12 mouse cellular contexts compared by ENCODE assay signal in the genomic region with DNA sequence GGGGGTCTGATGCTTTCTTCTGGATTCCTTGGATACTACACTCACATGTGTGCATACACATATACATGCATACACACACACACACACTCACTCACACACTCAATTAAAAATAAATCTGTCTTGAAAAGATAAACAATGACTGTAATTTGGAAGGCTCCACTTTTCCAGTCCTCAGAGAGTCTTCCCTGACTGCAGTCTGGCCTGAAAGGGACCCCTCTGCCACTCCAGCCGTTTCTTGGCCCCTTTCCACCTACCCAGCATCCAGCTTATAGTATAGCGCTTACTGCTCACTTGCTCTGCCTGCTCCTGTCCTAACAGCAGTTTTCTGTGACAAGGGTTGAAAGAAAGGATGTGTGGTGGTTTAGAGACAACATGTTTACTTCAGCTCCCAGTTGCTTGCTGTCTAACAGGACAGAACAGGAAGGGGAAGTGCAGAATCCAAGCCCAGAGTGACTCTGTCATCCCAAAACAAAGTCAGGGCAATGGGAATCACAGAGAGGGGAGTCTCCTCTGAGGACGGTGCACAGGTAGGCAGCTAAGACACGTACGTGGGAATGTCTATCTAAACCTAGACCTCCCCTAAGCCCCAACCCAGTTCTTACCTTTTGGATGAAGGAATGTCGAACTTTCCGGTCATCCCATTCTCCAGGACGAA. TPM values are rescaled to one million over a fixed set of nuclear protein-coding genes. Genes with fewer than 3 reads are reported as not detected.
DNase-seq lines count a peak whose midpoint lies in the region; ATAC-seq and TF ChIP-seq lines count a peak whose summit lies in the region.
"Had no signal": no experiment of that assay in that cellular context is flagged by ENCODE, and none has a peak within 500 bp of the region (broad histone marks: within the 10 kb centered on the region; RNA-seq: fewer than 3 reads in every experiment).

No protein-coding gene starts in this region.

- no peak overlapping the region for H3K9ac ChIP-seq in heart, embryonic 12.5 days
- H3K9ac ChIP-seq in stomach, postnatal 0 days (ENCODE audit: low read length): no peak overlapping the region
- no peak overlapping the region for H3K9ac ChIP-seq in midbrain, embryonic 15.5 days

- no peak for DNase-seq in heart, embryonic 10.5 days (ENCODE audit: low spot score)
- DNase-seq in kidney, postnatal 10 days: peak; percentile 22
- DNase-seq in kidney, adult 11 months: no peak
- DNase-seq in stomach, postnatal 0 days (ENCODE audit: low spot score): no peak
- DNase-seq: thymus, adult 18-20 months had no signal

- no peak overlapping the region for H3K4me3 ChIP-seq in heart, embryonic 12.5 days
- no peak overlapping the region for H3K4me3 ChIP-seq in heart, embryonic 10.5 days
- H3K4me3 ChIP-seq in megakaryocyte, embryonic 14.5 days (replicated peaks): peak overlapping the region; percentile 72
- H3K4me3 ChIP-seq in stomach, postnatal 0 days (ENCODE audit: low read depth, low read length): no peak overlapping the region
- no peak overlapping the region for H3K4me3 ChIP-seq in midbrain, embryonic 15.5 days
- H3K4me3 ChIP-seq: hindbrain, embryonic 10.5 days; limb, embryonic 10.5 days had no signal

- no peaks in the 10 kb centered on the region for H3K9me3 ChIP-seq in heart, embryonic 12.5 days (replicated peaks)
- no peaks in the 10 kb centered on the region for H3K9me3 ChIP-seq in heart, embryonic 10.5 days
- H3K9me3 ChIP-seq in megakaryocyte, embryonic 14.5 days: no peaks in the 10 kb centered on the region
- no peaks in the 10 kb centered on the region for H3K9me3 ChIP-seq in stomach, postnatal 0 days (ENCODE audit: control insufficient read depth, low read length)
- no peaks in the 10 kb centered on the region for H3K9me3 ChIP-seq in midbrain, embryonic 15.5 days
- H3K9me3 ChIP-seq: hindbrain, embryonic 10.5 days; limb, embryonic 10.5 days had no signal

- ATAC-seq in heart, embryonic 12.5 days (ENCODE audit: insufficient number of reproducible peaks, low FRiP score): no peak
- ATAC-seq in megakaryocyte, adult 5-6 weeks (ENCODE audit: poor library complexity, severe bottlenecking): no peak
- ATAC-seq in stomach, postnatal 0 days (ENCODE audit: low FRiP score, low TSS enrichment): no peak
- no peak for ATAC-seq in midbrain, embryonic 15.5 days (replicated peaks)

- H3K27ac ChIP-seq in heart, embryonic 12.5 days (ENCODE audit: poor library complexity, severe bottlenecking): peak overlapping the region; percentile 99
- no peak overlapping the region for H3K27ac ChIP-seq in heart, embryonic 10.5 days
- peak overlapping the region; percentile 30 for H3K27ac ChIP-seq in stomach, postnatal 0 days (replicated peaks)
- no peak overlapping the region for H3K27ac ChIP-seq in midbrain, embryonic 15.5 days

- H3K4me1 ChIP-seq in heart, embryonic 12.5 days (replicated peaks): peaks cover 98% of the 10 kb centered on the region
- H3K4me1 ChIP-seq in heart, embryonic 10.5 days: peaks cover 90% of the 10 kb centered on the region
- peaks cover 100% of the 10 kb centered on the region for H3K4me1 ChIP-seq in megakaryocyte, embryonic 14.5 days
- peaks cover 39% of the 10 kb centered on the region for H3K4me1 ChIP-seq in stomach, postnatal 0 days (replicated peaks; ENCODE audit: control insufficient read depth, insufficient read depth)
- peaks cover 16% of the 10 kb centered on the region for H3K4me1 ChIP-seq in midbrain, embryonic 15.5 days

- H3K4me2 ChIP-seq in heart, embryonic 12.5 days: no peak overlapping the region
- H3K4me2 ChIP-seq in stomach, postnatal 0 days (replicated peaks; ENCODE audit: low read depth): no peak overlapping the region
- H3K4me2 ChIP-seq in midbrain, embryonic 15.5 days: no peak overlapping the region

- peaks cover 49% of the 10 kb centered on the region for H3K36me3 ChIP-seq in heart, embryonic 12.5 days
- H3K36me3 ChIP-seq in heart, embryonic 10.5 days: peaks cover 61% of the 10 kb centered on the region
- H3K36me3 ChIP-seq in megakaryocyte, embryonic 14.5 days (replicated peaks; ENCODE audit: low read length): peaks cover 85% of the 10 kb centered on the region
- peaks cover 21% of the 10 kb centered on the region for H3K36me3 ChIP-seq in stomach, postnatal 0 days (ENCODE audit: control insufficient read depth, insufficient read depth, low read length)
- H3K36me3 ChIP-seq in midbrain, embryonic 15.5 days (replicated peaks): 0 out of 2 replicates have a peak, but pooled peaks cover 3% of the 10 kb centered on the region

- TF ChIP-seq CTCF in stomach, postnatal 0 days (IDR thresholded peaks at IDR 0.05; ENCODE audit: low read depth): no peak

- WGBS in heart, embryonic 12.5 days: 81% methylated on average over 8 of the region's 8 CpGs
- WGBS in heart, embryonic 10.5 days: 84% methylated on average over 8 of the region's 8 CpGs
- 68% methylated on average over 8 of the region's 8 CpGs for WGBS in stomach, postnatal 0 days
- WGBS in midbrain, embryonic 15.5 days: 86% methylated on average over 8 of the region's 8 CpGs

- H3K27me3 ChIP-seq in heart, embryonic 12.5 days (replicated peaks): no peaks in the 10 kb centered on the region
- no peaks in the 10 kb centered on the region for H3K27me3 ChIP-seq in heart, embryonic 10.5 days (ENCODE audit: insufficient read depth, poor library complexity, severe bottlenecking)
- H3K27me3 ChIP-seq in megakaryocyte, embryonic 14.5 days (replicated peaks): no peaks in the 10 kb centered on the region
- H3K27me3 ChIP-seq in stomach, postnatal 0 days (ENCODE audit: control insufficient read depth, insufficient read depth, low read length): no peaks in the 10 kb centered on the region
- H3K27me3 ChIP-seq in midbrain, embryonic 15.5 days (replicated peaks): no peaks in the 10 kb centered on the region

- TF ChIP-seq EP300 in stomach, postnatal 0 days (optimal IDR thresholded peaks at IDR 0.05): no peak

RNA-seq across cellular contexts. Expression of gene Pnkd, which starts 8.7 kb away (rescaled TPM):
- 215 and 216 TPM in 2 replicates for polyA plus RNA-seq in heart, embryonic 12.5 days (2016; fragmentation: Nextera tagmentation; extraction: Ambion mirVana)
- 170 and 253 TPM in 2 replicates for polyA plus RNA-seq in heart, embryonic 10.5 days (2016; fragmentation: Nextera tagmentation; extraction: Ambion mirVana)
- polyA plus RNA-seq in megakaryocyte, embryonic 14.5 days (2012; ENCODE audit: insufficient read depth, low replicate concordance): 113 and 116 TPM in 2 replicates
- total RNA-seq in megakaryocyte, adult 5-6 weeks (2015): 23.5 and 23.6 TPM in 2 replicates
- total RNA-seq in megakaryocyte, adult 5-6 weeks (2017): 7.7 and 8.9 TPM in 2 replicates
- polyA plus RNA-seq in stomach, postnatal 0 days (2015; fragmentation: Nextera tagmentation; extraction: Ambion mirVana): 84.8 and 88.2 TPM in 2 replicates
- 114 and 117 TPM in 2 replicates for polyA plus RNA-seq in midbrain, embryonic 15.5 days (2015; fragmentation: Nextera tagmentation; extraction: Ambion mirVana)

RNA-seq across cellular contexts. Expression of gene Aamp, which starts 8.9 kb away (rescaled TPM):
- 169 and 171 TPM in 2 replicates for polyA plus RNA-seq in heart, embryonic 12.5 days (2016; fragmentation: Nextera tagmentation; extraction: Ambion mirVana)
- 224 and 261 TPM in 2 replicates for polyA plus RNA-seq in heart, embryonic 10.5 days (2016; fragmentation: Nextera tagmentation; extraction: Ambion mirVana)
- polyA plus RNA-seq in megakaryocyte, embryonic 14.5 days (2012; ENCODE audit: insufficient read depth, low replicate concordance): 180 and 228 TPM in 2 replicates
- total RNA-seq in megakaryocyte, adult 5-6 weeks (2015): 27.8 and 33.6 TPM in 2 replicates
- total RNA-seq in megakaryocyte, adult 5-6 weeks (2017): 48.2 and 59.5 TPM in 2 replicates
- polyA plus RNA-seq in stomach, postnatal 0 days (2015; fragmentation: Nextera tagmentation; extraction: Ambion mirVana): 154 and 157 TPM in 2 replicates
- 217 and 229 TPM in 2 replicates for polyA plus RNA-seq in midbrain, embryonic 15.5 days (2015; fragmentation: Nextera tagmentation; extraction: Ambion mirVana)

RNA-seq across cellular contexts. Expression of gene Tmbim1, which starts 12.0 kb away (rescaled TPM):
- 41.1 and 42.9 TPM in 2 replicates for polyA plus RNA-seq in heart, embryonic 12.5 days (2016; fragmentation: Nextera tagmentation; extraction: Ambion mirVana)
- polyA plus RNA-seq in heart, embryonic 10.5 days (2016; fragmentation: Nextera tagmentation; extraction: Ambion mirVana): 25.5 and 33.1 TPM in 2 replicates
- polyA plus RNA-seq in megakaryocyte, embryonic 14.5 days (2012; ENCODE audit: insufficient read depth, low replicate concordance): 128 and 140 TPM in 2 replicates
- 13.6 and 15.5 TPM in 2 replicates for total RNA-seq in megakaryocyte, adult 5-6 weeks (2015)
- total RNA-seq in megakaryocyte, adult 5-6 weeks (2017): 11.3 and 13.8 TPM in 2 replicates
- 109 and 118 TPM in 2 replicates for polyA plus RNA-seq in stomach, postnatal 0 days (2015; fragmentation: Nextera tagmentation; extraction: Ambion mirVana)
- 7.5 and 9.4 TPM in 2 replicates for polyA plus RNA-seq in midbrain, embryonic 15.5 days (2015; fragmentation: Nextera tagmentation; extraction: Ambion mirVana)

RNA-seq across cellular contexts. Expression of gene Gpbar1, which starts 15.1 kb away (rescaled TPM):
- polyA plus RNA-seq in heart, embryonic 12.5 days (2016; fragmentation: Nextera tagmentation; extraction: Ambion mirVana): 0.37 and 0.41 TPM in 2 replicates
- polyA plus RNA-seq in heart, embryonic 10.5 days (2016; fragmentation: Nextera tagmentation; extraction: Ambion mirVana): 0.70 and 1.7 TPM in 2 replicates
- 0.28 TPM in 1 of 2 replicates, not detected in the other for polyA plus RNA-seq in megakaryocyte, embryonic 14.5 days (2012; ENCODE audit: insufficient read depth, low replicate concordance)
- not detected in 2 replicates for total RNA-seq in megakaryocyte, adult 5-6 weeks (2015)
- not detected in 2 replicates for total RNA-seq in megakaryocyte, adult 5-6 weeks (2017)
- polyA plus RNA-seq in stomach, postnatal 0 days (2015; fragmentation: Nextera tagmentation; extraction: Ambion mirVana): 0.51 and 0.63 TPM in 2 replicates
- 0.15 and 0.17 TPM in 2 replicates for polyA plus RNA-seq in midbrain, embryonic 15.5 days (2015; fragmentation: Nextera tagmentation; extraction: Ambion mirVana)
- total RNA-seq: layer of hippocampus, adult 8-10 months had no signal

RNA-seq across cellular contexts. Expression of gene Arpc2, which starts 57.5 kb away (rescaled TPM):
- polyA plus RNA-seq in heart, embryonic 12.5 days (2016; fragmentation: Nextera tagmentation; extraction: Ambion mirVana): 478 and 484 TPM in 2 replicates
- polyA plus RNA-seq in heart, embryonic 10.5 days (2016; fragmentation: Nextera tagmentation; extraction: Ambion mirVana): 470 and 475 TPM in 2 replicates
- 817 and 1,833 TPM in 2 replicates for polyA plus RNA-seq in megakaryocyte, embryonic 14.5 days (2012; ENCODE audit: insufficient read depth, low replicate concordance)
- total RNA-seq in megakaryocyte, adult 5-6 weeks (2015): 1,564 and 1,782 TPM in 2 replicates
- 803 and 834 TPM in 2 replicates for total RNA-seq in megakaryocyte, adult 5-6 weeks (2017)
- 585 and 595 TPM in 2 replicates for polyA plus RNA-seq in stomach, postnatal 0 days (2015; fragmentation: Nextera tagmentation; extraction: Ambion mirVana)
- 396 and 398 TPM in 2 replicates for polyA plus RNA-seq in midbrain, embryonic 15.5 days (2015; fragmentation: Nextera tagmentation; extraction: Ambion mirVana)

Comparison
In these comparisons a context has a peak if more than half of its experiments do, and no peak if none do; other contexts are left out.
1. H3K27ac ChIP-seq: peak in heart, embryonic 12.5 days (single experiment) and stomach, postnatal 0 days (single experiment); none in heart, embryonic 10.5 days (single experiment) and midbrain, embryonic 15.5 days (single experiment).